Mouse (Mus musculus): ENCODE measurements around the gene Dpf3. TPM values are rescaled to one million over a fixed set of nuclear protein-coding genes. Genes with fewer than 3 reads are reported as not detected.

Dpf3 gene
- polyA plus RNA-seq, 1 experiment from 2014 or later = 4.2 TPM

- H3K4me3 ChIP-seq (replicated peaks; ENCODE audit: low read length) = no peak overlapping the region
- 81% methylated on average over 3 of the region's 3 CpGs for WGBS
Measured at GRCm38 (mm10) chr12:83249066-83249465, 238.4 kb downstream of the Dpf3 start.

GRCm38 (mm10) chr12:83248636-83249035, 238.9 kb downstream of the Dpf3 start:
- H3K27ac ChIP-seq (ENCODE audit: low read length) = no peak overlapping the region
- WGBS = 70% methylated on average over 2 of the region's 2 CpGs
- no peaks in the 10 kb centered on the region for H3K9me3 ChIP-seq (replicated peaks; ENCODE audit: control insufficient read depth, low read length)
- no peak for ATAC-seq (ENCODE audit: insufficient read depth, low FRiP score)
- no peak overlapping the region for H3K4me3 ChIP-seq (replicated peaks; ENCODE audit: low read length)
- H3K36me3 ChIP-seq (ENCODE audit: control insufficient read depth, insufficient read depth, low read length) = no peaks in the 10 kb centered on the region
- no peak overlapping the region for H3K9ac ChIP-seq (ENCODE audit: low read length)
- H3K27me3 ChIP-seq (ENCODE audit: control insufficient read depth, insufficient read depth, low read length) = no peaks in the 10 kb centered on the region
- no peak overlapping the region for H3K4me2 ChIP-seq (ENCODE audit: low read depth, low read length)
- no peaks in the 10 kb centered on the region for H3K4me1 ChIP-seq (ENCODE audit: control insufficient read depth, insufficient read depth, low read length)

More at GRCm38 (mm10) chr12:83249066-83249465, 238.4 kb downstream of the Dpf3 start:
- H3K9me3 ChIP-seq (replicated peaks; ENCODE audit: control insufficient read depth, low read length) = no peaks in the 10 kb centered on the region
- no peak overlapping the region for H3K27ac ChIP-seq (ENCODE audit: low read length)
- ATAC-seq (ENCODE audit: insufficient read depth, low FRiP score) = no peak
- no peak overlapping the region for H3K4me2 ChIP-seq (ENCODE audit: low read depth, low read length)
- no peaks in the 10 kb centered on the region for H3K27me3 ChIP-seq (ENCODE audit: control insufficient read depth, insufficient read depth, low read length)
- no peaks in the 10 kb centered on the region for H3K36me3 ChIP-seq (ENCODE audit: control insufficient read depth, insufficient read depth, low read length)
- no peaks in the 10 kb centered on the region for H3K4me1 ChIP-seq (ENCODE audit: control insufficient read depth, insufficient read depth, low read length)
- no peak overlapping the region for H3K9ac ChIP-seq (ENCODE audit: low read length)

- H3K27me3 ChIP-seq (ENCODE audit: control insufficient read depth, insufficient read depth, low read length) = no peaks in the 10 kb centered on the region
- H3K36me3 ChIP-seq (ENCODE audit: control insufficient read depth, insufficient read depth, low read length) = no peaks in the 10 kb centered on the region
- no peaks in the 10 kb centered on the region for H3K9me3 ChIP-seq (replicated peaks; ENCODE audit: control insufficient read depth, low read length)
- no peak overlapping the region for H3K27ac ChIP-seq (ENCODE audit: low read length)
- no peaks in the 10 kb centered on the region for H3K4me1 ChIP-seq (ENCODE audit: control insufficient read depth, insufficient read depth, low read length)
- H3K4me2 ChIP-seq (ENCODE audit: low read depth, low read length) = no peak overlapping the region
- ATAC-seq (ENCODE audit: insufficient read depth, low FRiP score) = no peak
- no peak overlapping the region for H3K9ac ChIP-seq (ENCODE audit: low read length)
- WGBS = 78% methylated on average over 3 of the region's 3 CpGs
- H3K4me3 ChIP-seq (replicated peaks; ENCODE audit: low read length) = no peak overlapping the region
Measured at GRCm38 (mm10) chr12:83247669-83248068, 239.8 kb downstream of the Dpf3 start.

DNA sequence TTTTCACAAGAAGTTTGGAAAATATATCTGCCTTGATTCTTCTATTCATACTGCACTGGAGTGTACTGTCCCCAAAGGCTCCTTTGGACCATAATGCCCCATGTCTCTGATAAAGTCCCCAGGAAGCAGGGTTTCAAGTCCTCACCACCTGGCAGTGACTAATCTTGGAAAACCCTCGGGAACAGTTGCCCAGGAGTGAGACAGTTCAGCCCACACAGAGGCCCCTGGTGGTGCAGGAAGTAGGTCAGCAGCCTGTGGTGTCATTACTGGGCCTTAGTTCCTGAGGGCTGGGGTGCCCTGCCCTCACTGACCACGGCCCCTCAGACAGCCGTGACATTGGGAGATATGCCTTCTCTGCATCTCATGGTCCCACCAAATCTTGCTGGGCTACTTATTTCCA, 246.5 kb downstream of the Dpf3 start:
- H3K4me2 ChIP-seq (ENCODE audit: low read depth, low read length) = no peak overlapping the region
- H3K9me3 ChIP-seq (replicated peaks; ENCODE audit: control insufficient read depth, low read length) = no peaks in the 10 kb centered on the region
- no peaks in the 10 kb centered on the region for H3K27me3 ChIP-seq (ENCODE audit: control insufficient read depth, insufficient read depth, low read length)
- H3K36me3 ChIP-seq (ENCODE audit: control insufficient read depth, insufficient read depth, low read length) = no peaks in the 10 kb centered on the region
- H3K4me3 ChIP-seq (replicated peaks; ENCODE audit: low read length) = no peak overlapping the region
- H3K27ac ChIP-seq (ENCODE audit: low read length) = no peak overlapping the region
- H3K4me1 ChIP-seq (ENCODE audit: control insufficient read depth, insufficient read depth, low read length) = no peaks in the 10 kb centered on the region
- ATAC-seq (ENCODE audit: insufficient read depth, low FRiP score) = no peak
- H3K9ac ChIP-seq (ENCODE audit: low read length) = no peak overlapping the region
- WGBS = 55% methylated on average over 3 of the region's 3 CpGs

GRCm38 (mm10) chr12:83240571-83240970, 246.9 kb downstream of the Dpf3 start:
- no peaks in the 10 kb centered on the region for H3K9me3 ChIP-seq (replicated peaks; ENCODE audit: control insufficient read depth, low read length)
- H3K36me3 ChIP-seq (ENCODE audit: control insufficient read depth, insufficient read depth, low read length) = no peaks in the 10 kb centered on the region
- no peak overlapping the region for H3K9ac ChIP-seq (ENCODE audit: low read length)
- no peaks in the 10 kb centered on the region for H3K27me3 ChIP-seq (ENCODE audit: control insufficient read depth, insufficient read depth, low read length)
- H3K4me3 ChIP-seq (replicated peaks; ENCODE audit: low read length) = no peak overlapping the region
- H3K4me1 ChIP-seq (ENCODE audit: control insufficient read depth, insufficient read depth, low read length) = no peaks in the 10 kb centered on the region
- no peak overlapping the region for H3K4me2 ChIP-seq (ENCODE audit: low read depth, low read length)
- no peak for ATAC-seq (ENCODE audit: insufficient read depth, low FRiP score)
- H3K27ac ChIP-seq (ENCODE audit: low read length) = no peak overlapping the region

GRCm38 (mm10) chr12:83235781-83236180, 251.7 kb downstream of the Dpf3 start:
- Histone ChIP-seq H3K9me3 (replicated peaks; ENCODE audit: control insufficient read depth, low read length) (no peaks in the 10 kb centered on the region), H3K27me3 (ENCODE audit: control insufficient read depth, insufficient read depth, low read length) (no peaks in the 10 kb centered on the region)

DNA sequence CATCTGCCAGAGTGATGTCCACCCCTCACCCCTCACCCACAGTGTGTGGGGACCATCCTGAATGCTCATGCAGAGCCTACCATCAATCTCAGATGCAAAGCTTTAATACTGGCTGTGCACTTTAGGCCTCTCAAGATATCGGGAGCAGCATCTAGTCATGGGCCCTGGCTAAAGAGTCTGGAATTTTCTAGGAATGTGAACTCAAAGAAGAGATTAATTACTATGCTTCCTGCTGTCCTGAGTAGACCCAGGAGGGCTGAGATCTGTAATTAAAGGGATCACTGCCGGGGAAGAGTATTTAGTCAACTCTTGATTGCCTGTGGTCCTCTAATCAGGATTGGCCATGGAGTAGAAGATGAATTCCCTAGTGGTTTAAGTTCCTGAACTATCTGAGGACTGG, 252.5 kb downstream of the Dpf3 start:
- H3K27ac ChIP-seq (ENCODE audit: low read length) = no peak overlapping the region
- H3K4me2 ChIP-seq (ENCODE audit: low read depth, low read length) = no peak overlapping the region
- 41% methylated on average over 2 of the region's 2 CpGs for WGBS
- H3K9ac ChIP-seq (ENCODE audit: low read length) = no peak overlapping the region
- no peak overlapping the region for H3K4me3 ChIP-seq (replicated peaks; ENCODE audit: low read length)
- H3K27me3 ChIP-seq (ENCODE audit: control insufficient read depth, insufficient read depth, low read length) = no peaks in the 10 kb centered on the region
- H3K36me3 ChIP-seq (ENCODE audit: control insufficient read depth, insufficient read depth, low read length) = no peaks in the 10 kb centered on the region
- no peak for ATAC-seq (ENCODE audit: insufficient read depth, low FRiP score)
- no peaks in the 10 kb centered on the region for H3K4me1 ChIP-seq (ENCODE audit: control insufficient read depth, insufficient read depth, low read length)
- no peaks in the 10 kb centered on the region for H3K9me3 ChIP-seq (replicated peaks; ENCODE audit: control insufficient read depth, low read length)

More at GRCm38 (mm10) chr12:83235781-83236180, 251.7 kb downstream of the Dpf3 start:
- Histone ChIP-seq H3K27ac (ENCODE audit: low read length) (no peak overlapping the region), H3K4me3 (replicated peaks; ENCODE audit: low read length) (no peak overlapping the region), H3K4me2 (ENCODE audit: low read depth, low read length) (no peak overlapping the region), H3K36me3 (ENCODE audit: control insufficient read depth, insufficient read depth, low read length) (no peaks in the 10 kb centered on the region), H3K4me1 (ENCODE audit: control insufficient read depth, insufficient read depth, low read length) (no peaks in the 10 kb centered on the region), H3K9ac (ENCODE audit: low read length) (no peak overlapping the region)
- 93% methylated on average over 6 of the region's 6 CpGs for WGBS
- ATAC-seq (ENCODE audit: insufficient read depth, low FRiP score) = no peak

- Histone ChIP-seq H3K27ac (ENCODE audit: low read length) (no peak overlapping the region), H3K4me3 (replicated peaks; ENCODE audit: low read length) (no peak overlapping the region), H3K4me2 (ENCODE audit: low read depth, low read length) (no peak overlapping the region), H3K9ac (ENCODE audit: low read length) (no peak overlapping the region), H3K36me3 (ENCODE audit: control insufficient read depth, insufficient read depth, low read length) (no peaks in the 10 kb centered on the region), H3K27me3 (ENCODE audit: control insufficient read depth, insufficient read depth, low read length) (no peaks in the 10 kb centered on the region), H3K4me1 (ENCODE audit: control insufficient read depth, insufficient read depth, low read length) (no peaks in the 10 kb centered on the region), H3K9me3 (replicated peaks; ENCODE audit: control insufficient read depth, low read length) (no peaks in the 10 kb centered on the region)
- ATAC-seq (ENCODE audit: insufficient read depth, low FRiP score) = no peak
- WGBS = 42% methylated on average over 7 of the region's 7 CpGs
Measured at GRCm38 (mm10) chr12:83233651-83234050, 253.9 kb downstream of the Dpf3 start.

GRCm38 (mm10) chr12:83232916-83233315, 254.6 kb downstream of the Dpf3 start:
- Histone ChIP-seq H3K9me3 (replicated peaks; ENCODE audit: control insufficient read depth, low read length) (no peaks in the 10 kb centered on the region), H3K9ac (ENCODE audit: low read length) (no peak overlapping the region), H3K4me1 (ENCODE audit: control insufficient read depth, insufficient read depth, low read length) (no peaks in the 10 kb centered on the region), H3K27me3 (ENCODE audit: control insufficient read depth, insufficient read depth, low read length) (no peaks in the 10 kb centered on the region), H3K4me2 (ENCODE audit: low read depth, low read length) (no peak overlapping the region), H3K36me3 (ENCODE audit: control insufficient read depth, insufficient read depth, low read length) (no peaks in the 10 kb centered on the region), H3K27ac (ENCODE audit: low read length) (no peak overlapping the region), H3K4me3 (replicated peaks; ENCODE audit: low read length) (no peak overlapping the region)
- no peak for ATAC-seq (ENCODE audit: insufficient read depth, low FRiP score)
- 51% methylated on average over 5 of the region's 5 CpGs for WGBS

- H3K4me3 ChIP-seq (replicated peaks; ENCODE audit: low read length) = no peak overlapping the region
- 72% methylated on average over 4 of the region's 4 CpGs for WGBS
- ATAC-seq (ENCODE audit: insufficient read depth, low FRiP score) = no peak
Measured at GRCm38 (mm10) chr12:83231258-83231657, 256.3 kb downstream of the Dpf3 start.

More at GRCm38 (mm10) chr12:83231258-83231657, 256.3 kb downstream of the Dpf3 start:
- H3K4me2 ChIP-seq (ENCODE audit: low read depth, low read length) = no peak overlapping the region
- no peaks in the 10 kb centered on the region for H3K4me1 ChIP-seq (ENCODE audit: control insufficient read depth, insufficient read depth, low read length)
- no peaks in the 10 kb centered on the region for H3K9me3 ChIP-seq (replicated peaks; ENCODE audit: control insufficient read depth, low read length)
- no peak overlapping the region for H3K27ac ChIP-seq (ENCODE audit: low read length)
- no peak overlapping the region for H3K9ac ChIP-seq (ENCODE audit: low read length)
- H3K27me3 ChIP-seq (ENCODE audit: control insufficient read depth, insufficient read depth, low read length) = no peaks in the 10 kb centered on the region
- H3K36me3 ChIP-seq (ENCODE audit: control insufficient read depth, insufficient read depth, low read length) = no peaks in the 10 kb centered on the region

Measured in stomach, embryonic 16.5 days (tissue).